Mouse (Mus musculus) limb, embryonic 14.5 days (tissue): ENCODE results near the gene Zfp536. TPM values are rescaled to one million over a fixed set of nuclear protein-coding genes. Genes with fewer than 3 reads are reported as not detected.

Source experiments
- ATAC-seq: fragments of 200-750 bp; cut with Nextera tagmentation; 2 replicates; pipeline ENCODE4 v1.8.0; 2017; ENCODE audit warnings: low read depth, moderate number of reproducible peaks, moderate TSS enrichment; ENCODE audit not compliant: low FRiP score
- DNase-seq: peaks from one replicate; pipeline ENCODE4 v3.0.0-alpha.2; 2015; ENCODE audit warnings: low spot score
- H3K27ac ChIP-seq: fragments of 300-500 bp; sonication (generic); replicated peaks from 2 replicates; pipeline ENCODE4 v1.5.1; 2014; ENCODE audit warnings: low read depth, mild to moderate bottlenecking, low read length, moderate library complexity, mixed read lengths
- H3K27me3 ChIP-seq: fragments of 300-500 bp; sonication (generic); 2 replicates; pipeline ENCODE4 v1.6.1; 2014; ENCODE audit warnings: low read length, mixed read lengths; ENCODE audit not compliant: control insufficient read depth, insufficient read depth
- H3K36me3 ChIP-seq: fragments of 300-500 bp; sonication (generic); 2 replicates; pipeline ENCODE4 v1.6.1; 2014; ENCODE audit warnings: mild to moderate bottlenecking, low read length, moderate library complexity, mixed read lengths; ENCODE audit not compliant: control insufficient read depth, insufficient read depth
- H3K4me1 ChIP-seq: fragments of 300-500 bp; sonication (generic); 2 replicates; pipeline ENCODE4 v1.6.1; 2014; ENCODE audit warnings: antibody characterized with exemption, low read length, mixed read lengths; ENCODE audit not compliant: control insufficient read depth, insufficient read depth
- H3K4me2 ChIP-seq: fragments of 300-500 bp; sonication (generic); replicated peaks from 2 replicates; pipeline ENCODE4 v1.6.1; 2014; ENCODE audit warnings: low read depth, mild to moderate bottlenecking, low read length, moderate library complexity; ENCODE audit not compliant: severe bottlenecking
- H3K4me3 ChIP-seq: fragments of 300-500 bp; sonication (generic); replicated peaks from 2 replicates; pipeline ENCODE4 v1.5.1; 2014; ENCODE audit warnings: low read length
- H3K9ac ChIP-seq: fragments of 300-500 bp; sonication (generic); 2 replicates; pipeline ENCODE4 v1.6.1; 2014; ENCODE audit warnings: mild to moderate bottlenecking, low read depth, low read length, moderate library complexity; ENCODE audit not compliant: severe bottlenecking
- H3K9me3 ChIP-seq: fragments of 300-500 bp; sonication (generic); 2 replicates; pipeline ENCODE4 v1.6.1; 2016; ENCODE audit warnings: low read length; ENCODE audit not compliant: control insufficient read depth
- POLR2A ChIP-seq: fragments of 200-500 bp; IDR thresholded peaks from 2 replicates; pipeline ENCODE4 v1.8.0; 2012; ENCODE audit warnings: inconsistent platforms, mild to moderate bottlenecking, moderate library complexity, borderline replicate concordance; ENCODE audit not compliant: insufficient read depth, insufficient read length; ENCODE audit errors: extremely low read depth
- WGBS: fragments of 180-500 bp; shearing (Covaris S2); extraction: QIAGEN DNeasy Blood & Tissue Kit; methylation state at CpG from one replicate; pipeline ENCODE4 v1.1.7; 2014; 5-methylcytosine and 5-hydroxymethylcytosine counted together
- polyA plus RNA-seq, 2 experiments: library from polyadenylated mRNA; depleted of rRNA in 1 of 2; stranded (reverse) in 1 of 2; unstranded in 1 of 2; fragments of >200 nt; fragmentation: Nextera tagmentation in 1 of 2; extraction: Ambion mirVana in 1 of 2; gene quantifications; 2 replicates each; pipeline versions ENCODE4 v1.2.1 to v1.2.3; 2012 to 2014

Zfp536 gene
- polyA plus RNA-seq (2012; rRNA removed): 3.8 and 4.9 TPM in 2 replicates
- polyA plus RNA-seq (2014; fragmentation: Nextera tagmentation; extraction: Ambion mirVana): 6.5 and 6.9 TPM in 2 replicates

- H3K27ac ChIP-seq: no peak within 1 kb of the TSS
- H3K9ac ChIP-seq: 0 out of 2 replicates have a peak within 1 kb of the TSS, but pooled peaks have one; percentile 16
- no peak for TF ChIP-seq POLR2A
- peaks cover 61% of the 10 kb centered on the region for H3K27me3 ChIP-seq
- H3K9me3 ChIP-seq: no peaks in the 10 kb centered on the region
- no peaks in the 10 kb centered on the region for H3K36me3 ChIP-seq
- WGBS: 1% methylated on average over 27 of the region's 27 CpGs
- DNase-seq (no peak), ATAC-seq (no peak)
- H3K4me3 ChIP-seq: peak within 1 kb of the TSS; percentile 52
- peak within 1 kb of the TSS; percentile 98 for H3K4me2 ChIP-seq
- 0 out of 2 replicates have a peak, but pooled peaks cover 6% of the 10 kb centered on the region for H3K4me1 ChIP-seq
These were observed at the start of gene Zfp536 for GRCm38 (mm10) chr7:37773312-37773702. TSS of gene Zfp536 (minus strand) at chr7:37773641.

GRCm38 (mm10) chr7:37820670-37821301 is 47.3 kb upstream of the Zfp536 start:
- Histone ChIP-seq H3K9me3 (no peaks in the 10 kb centered on the region; the same call in 1 of the 2 replicates), H3K4me2 (no peak overlapping the region), H3K27ac (no peak overlapping the region), H3K4me1 (no peaks in the 10 kb centered on the region), H3K9ac (no peak overlapping the region), H3K27me3 (no peaks in the 10 kb centered on the region), H3K36me3 (no peaks in the 10 kb centered on the region), H3K4me3 (no peak overlapping the region)
- no peak for TF ChIP-seq POLR2A
- no peak for ATAC-seq
- WGBS: 77% methylated on average over 11 of the region's 11 CpGs
- DNase-seq: no peak

- no peak for DNase-seq
These were observed 45.3 kb upstream of the Zfp536 start for GRCm38 (mm10) chr7:37818631-37819340.

GRCm38 (mm10) chr7:37816901-37817300 is 43.5 kb upstream of the Zfp536 start:
- no peaks in the 10 kb centered on the region; the same call in 1 of the 2 replicates for H3K9me3 ChIP-seq
- no peak overlapping the region for H3K27ac ChIP-seq
- no peaks in the 10 kb centered on the region for H3K27me3 ChIP-seq
- H3K4me1 ChIP-seq: no peaks in the 10 kb centered on the region
- no peaks in the 10 kb centered on the region for H3K36me3 ChIP-seq
- H3K9ac ChIP-seq: no peak overlapping the region
- DNase-seq (no peak), ATAC-seq (no peak)
- WGBS: 90% methylated on average over 7 of the region's 7 CpGs
- no peak overlapping the region for H3K4me2 ChIP-seq
- no peak overlapping the region for H3K4me3 ChIP-seq
- no peak for TF ChIP-seq POLR2A

More at GRCm38 (mm10) chr7:37818631-37819340, 45.3 kb upstream of the Zfp536 start:
- no peaks in the 10 kb centered on the region for H3K27me3 ChIP-seq
- ATAC-seq: no peak
- no peak overlapping the region for H3K27ac ChIP-seq
- H3K36me3 ChIP-seq: no peaks in the 10 kb centered on the region
- no peak overlapping the region for H3K4me3 ChIP-seq
- no peak for TF ChIP-seq POLR2A
- H3K9me3 ChIP-seq: no peaks in the 10 kb centered on the region; the same call in 1 of the 2 replicates
- no peak overlapping the region for H3K4me2 ChIP-seq
- 80% methylated on average over 8 of the region's 8 CpGs for WGBS
- no peaks in the 10 kb centered on the region for H3K4me1 ChIP-seq
- no peak overlapping the region for H3K9ac ChIP-seq

GRCm38 (mm10) chr7:37814844-37815406 is 41.5 kb upstream of the Zfp536 start:
- no peak for DNase-seq
- H3K9me3 ChIP-seq: no peaks in the 10 kb centered on the region; the same call in 1 of the 2 replicates
- 48% methylated on average over 8 of the region's 8 CpGs for WGBS

More at GRCm38 (mm10) chr7:37814844-37815406, 41.5 kb upstream of the Zfp536 start:
- Histone ChIP-seq H3K27ac (no peak overlapping the region), H3K27me3 (no peaks in the 10 kb centered on the region), H3K9ac (no peak overlapping the region), H3K36me3 (no peaks in the 10 kb centered on the region), H3K4me3 (no peak overlapping the region), H3K4me1 (no peaks in the 10 kb centered on the region), H3K4me2 (no peak overlapping the region)
- ATAC-seq: no peak
- TF ChIP-seq POLR2A: no peak
